Mouse (Mus musculus) neutrophil, adult 65 days (primary cell): Measurements from ENCODE around the gene Cks1brt. TPM values are rescaled to one million over a fixed set of nuclear protein-coding genes. Genes with fewer than 3 reads are reported as not detected.

Experiments used
- total RNA-seq: library from RNA; stranded (reverse); gene quantifications from 2 replicates; pipeline ENCODE4 v1.2.4, GENCODE M21; 2023

Gene Cks1brt
- total RNA-seq: not detected in 2 replicates

DNA sequence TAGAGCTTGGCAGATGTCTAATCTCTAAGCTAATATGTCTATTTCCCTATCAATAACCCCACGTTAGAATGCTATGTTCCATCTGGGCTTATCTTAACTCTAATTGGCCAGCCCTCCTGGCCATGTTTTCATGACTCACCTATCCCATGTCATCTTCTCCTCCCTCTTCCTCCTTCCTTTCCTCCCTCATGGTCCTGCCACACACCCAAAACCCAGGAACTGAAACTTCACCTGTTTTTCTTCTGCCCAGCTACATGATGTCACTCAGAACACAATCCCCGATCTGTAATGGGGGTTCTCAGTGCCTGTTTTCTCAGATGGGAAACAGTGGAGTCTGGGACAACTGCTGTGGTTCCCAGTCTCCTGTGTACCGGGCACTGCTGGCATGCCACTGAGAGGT is at the start of gene Cks1brt:
Cks1brt (plus strand) TSS at position 301 of the 400 bp plus-strand sequence.

GRCm38 (mm10) chr8:85122995-85123394 is 28.7 kb upstream of the Cks1brt start, which contains the start of gene Zfp791:
Gene Zfp791 (minus strand): TSS chr8:85123095.

Other genes with a start within 250 kb of the Cks1brt start
- 1.0 TPM in 1 of 2 replicates, not detected in the other for gene Klf1, start 250.0 kb upstream of the Cks1brt start, total RNA-seq
- gene Dnase2a, start 243.4 kb upstream of the Cks1brt start, total RNA-seq: 15.4 and 20.9 TPM in 2 replicates
- 0.09 and 0.70 TPM in 2 replicates for gene Mast1, start 214.6 kb upstream of the Cks1brt start, total RNA-seq
- gene Rtbdn, start 204.9 kb upstream of the Cks1brt start, total RNA-seq: not detected in 2 replicates
- not detected in 2 replicates for gene Gm49661, start 182.5 kb upstream of the Cks1brt start, total RNA-seq
- 32.5 and 39.5 TPM in 2 replicates for gene Prdx2, start 182.3 kb upstream of the Cks1brt start, total RNA-seq
- gene Rnaseh2a, start 182.2 kb upstream of the Cks1brt start, total RNA-seq: 19.9 and 24.8 TPM in 2 replicates
- gene Junb, start 173.2 kb upstream of the Cks1brt start, total RNA-seq: 1,149 and 1,207 TPM in 2 replicates
- 0.54 and 1.8 TPM in 2 replicates for gene Hook2, start 161.3 kb upstream of the Cks1brt start, total RNA-seq
- not detected in 2 replicates for gene Best2, start 137.4 kb upstream of the Cks1brt start, total RNA-seq
- gene Asna1, start 126.6 kb upstream of the Cks1brt start, total RNA-seq: 53.9 and 55.6 TPM in 2 replicates
- gene Trir, start 125.1 kb upstream of the Cks1brt start, total RNA-seq: 154 and 161 TPM in 2 replicates
- 28.2 and 28.5 TPM in 2 replicates for gene Tnpo2, start 115.0 kb upstream of the Cks1brt start, total RNA-seq
- gene Fbxw9, start 91.9 kb upstream of the Cks1brt start, total RNA-seq: 4.7 and 10.4 TPM in 2 replicates
- not detected in 2 replicates for gene Gm5741, start 83.9 kb upstream of the Cks1brt start, total RNA-seq
- 37.9 and 52.8 TPM in 2 replicates for gene Dhps, start 80.2 kb upstream of the Cks1brt start, total RNA-seq
- gene Wdr83os, start 71.2 kb upstream of the Cks1brt start, total RNA-seq: 28.6 and 31.0 TPM in 2 replicates
- 8.1 and 13.9 TPM in 2 replicates for gene Wdr83, start 70.6 kb upstream of the Cks1brt start, total RNA-seq
- gene Man2b1, start 68.7 kb upstream of the Cks1brt start, total RNA-seq: 289 and 376 TPM in 2 replicates
- not detected in 2 replicates for gene Zfp791, start 28.8 kb upstream of the Cks1brt start, total RNA-seq
- not detected in 2 replicates for gene Olfr371, start 74.1 kb downstream of the Cks1brt start, total RNA-seq
- gene Orc6, start 147.7 kb downstream of the Cks1brt start, total RNA-seq: 32.2 and 43.4 TPM in 2 replicates
- 82.6 and 92.7 TPM in 2 replicates for gene Vps35, start 147.9 kb downstream of the Cks1brt start, total RNA-seq
- gene Mylk3, start 234.4 kb downstream of the Cks1brt start, total RNA-seq: 0.25 and 0.32 TPM in 2 replicates